Mouse (Mus musculus) embryonic fibroblast, embryonic 13.5 days (primary cell): Measurements from ENCODE around the gene Fubp3. TPM values are rescaled to one million over a fixed set of nuclear protein-coding genes. Genes with fewer than 3 reads are reported as not detected.

ENCODE experiments used
- H3K27ac ChIP-seq: 2 replicates; pipeline ENCODE4 v1.5.1; 2012; ENCODE audit warnings: low read length, control low read depth, inconsistent platforms; ENCODE audit not compliant: insufficient read depth
- H3K4me1 ChIP-seq: 2 replicates; pipeline ENCODE4 v1.6.1; 2011; ENCODE audit warnings: low read length; ENCODE audit not compliant: control insufficient read depth, insufficient read depth
- H3K4me3 ChIP-seq: 2 replicates; pipeline ENCODE4 v1.5.1; 2011; ENCODE audit warnings: mild to moderate bottlenecking, control low read depth, low read length; ENCODE audit not compliant: insufficient read depth
- CTCF ChIP-seq: IDR thresholded peaks from 2 replicates; pipeline ENCODE4 v1.5.1; 2011; ENCODE audit warnings: mild to moderate bottlenecking, control low read depth, low read length, moderate library complexity, borderline replicate concordance; ENCODE audit not compliant: insufficient read depth
- POLR2A ChIP-seq: IDR thresholded peaks from 2 replicates; pipeline ENCODE4 v1.6.1; 2011; ENCODE audit warnings: low read depth, mild to moderate bottlenecking, control low read depth, low read length, moderate library complexity
- polyA plus RNA-seq: library from polyadenylated mRNA; stranded (reverse); fragments of >200 nt; gene quantifications from 2 replicates; pipeline ENCODE4 v1.2.4, GENCODE M21; 2011; ENCODE audit warnings: low read depth; ENCODE audit not compliant: missing spikeins, insufficient read length

Fubp3 gene
- polyA plus RNA-seq, 1 experiment: 83.4 TPM

DNA sequence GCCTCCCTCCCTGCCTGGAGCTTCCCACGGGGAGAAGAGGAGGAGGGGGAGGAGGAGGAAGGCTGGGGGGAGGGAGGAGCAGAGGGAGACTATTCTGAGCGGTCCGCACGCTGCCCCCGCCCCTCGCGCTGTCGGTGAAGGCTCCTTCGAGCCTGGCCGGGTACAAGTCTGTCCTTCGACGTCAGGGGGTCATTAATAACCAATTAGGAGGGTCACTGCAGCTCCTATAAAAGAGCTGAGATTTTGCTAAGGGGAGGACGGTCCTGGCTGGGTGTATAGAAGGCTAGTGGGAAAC, 67.0 kb downstream of the Fubp3 start:
- H3K4me3 ChIP-seq: no peak overlapping the region
- no peak overlapping the region for H3K27ac ChIP-seq
- no peaks in the 10 kb centered on the region for H3K4me1 ChIP-seq
- TF ChIP-seq POLR2A (no peak), CTCF (no peak)

DNA sequence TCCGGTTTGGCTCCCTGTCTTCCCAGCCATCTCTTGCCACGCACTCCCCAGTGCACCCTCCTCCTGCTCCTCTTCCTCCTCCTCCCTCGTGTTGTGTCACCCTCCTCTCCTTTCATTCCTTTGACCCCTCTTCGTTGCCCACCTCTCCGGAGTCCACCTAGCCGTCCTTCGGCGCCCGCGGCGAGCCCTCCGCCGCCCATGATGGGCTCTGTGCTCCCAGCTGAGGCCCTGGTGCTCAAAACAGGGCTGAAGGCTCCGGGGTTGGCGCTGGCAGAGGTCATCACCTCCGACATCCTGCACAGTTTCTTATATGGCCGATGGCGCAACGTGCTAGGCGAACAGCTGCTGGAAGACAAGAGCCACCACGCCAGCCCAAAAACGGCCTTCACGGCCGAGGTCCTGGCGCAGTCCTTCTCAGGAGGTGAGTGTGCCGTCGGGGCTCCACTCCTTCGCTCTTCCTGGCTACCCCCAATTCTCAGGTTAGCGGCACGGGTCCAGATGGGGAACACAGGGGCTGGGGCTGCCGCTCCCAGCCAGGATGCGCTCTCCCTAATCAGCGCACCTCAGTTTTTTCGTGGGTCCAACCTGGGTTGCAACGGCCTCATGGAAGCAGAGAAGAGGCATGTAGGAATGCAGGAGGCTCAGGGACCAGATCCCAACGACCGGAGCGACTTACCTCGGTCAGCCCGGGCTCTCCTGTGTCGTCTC, 67.6 kb downstream of the Fubp3 start, which contains the start of gene Prdm12:
Gene Prdm12, plus strand, starts transcription at position 137 of the 708 bp plus-strand sequence.
- H3K4me3 ChIP-seq: no peak within 1 kb of the TSS
- H3K4me1 ChIP-seq: no peaks in the 10 kb centered on the region
- no peak within 1 kb of the TSS for H3K27ac ChIP-seq
- TF ChIP-seq CTCF: no peak
- no peak for TF ChIP-seq POLR2A

DNA sequence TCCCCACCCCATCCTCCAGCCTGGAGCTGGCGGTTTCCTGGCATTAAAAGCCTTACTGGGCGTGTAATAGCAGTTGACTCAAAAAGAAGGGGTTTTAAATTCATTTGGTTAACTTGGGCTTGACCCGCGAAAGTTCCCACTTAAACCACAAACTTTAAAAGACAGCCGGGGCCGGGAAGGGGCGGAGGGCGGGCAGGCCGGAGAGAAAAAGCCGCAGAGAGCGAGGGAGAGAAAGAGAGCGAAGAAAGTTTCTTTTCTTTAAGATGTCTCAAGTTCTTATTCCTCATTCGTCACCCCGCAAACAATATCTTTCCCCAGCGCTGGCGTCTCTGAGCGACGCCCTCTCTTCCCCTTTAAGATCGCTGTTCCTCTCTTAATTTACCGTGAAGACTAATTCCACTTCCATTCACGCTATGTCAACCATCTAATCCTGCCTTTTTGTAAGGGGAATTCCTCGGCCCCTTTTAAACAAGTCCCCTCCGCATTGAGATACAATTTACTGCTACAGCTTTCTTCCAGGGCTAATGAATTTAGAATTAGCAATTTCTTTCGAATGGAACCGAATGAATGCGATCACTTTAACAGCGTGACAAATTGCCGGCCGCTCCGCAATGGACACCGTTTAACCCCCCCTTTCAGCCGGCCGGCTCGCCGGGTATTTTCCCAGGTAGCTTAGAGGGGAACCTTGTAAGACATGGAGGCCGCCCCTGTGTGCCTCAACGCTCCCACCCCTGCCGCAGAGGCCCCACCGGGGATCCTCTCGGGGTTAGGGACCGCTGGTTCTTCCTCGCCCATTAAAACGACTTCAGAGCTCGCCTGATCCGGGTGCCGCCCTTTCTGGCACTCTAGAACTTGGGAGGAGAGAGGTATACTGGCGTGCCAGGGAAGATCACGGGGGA, 68.4 kb downstream of the Fubp3 start:
- H3K4me1 ChIP-seq: no peaks in the 10 kb centered on the region
- no peak overlapping the region for H3K4me3 ChIP-seq
- no peak overlapping the region for H3K27ac ChIP-seq
- no peak for TF ChIP-seq POLR2A
- TF ChIP-seq CTCF: no peak

- Histone ChIP-seq H3K4me3 (no peak overlapping the region), H3K27ac (no peak overlapping the region), H3K4me1 (no peaks in the 10 kb centered on the region)
- TF ChIP-seq CTCF (no peak), POLR2A (no peak)
Measured at GRCm38 (mm10) chr2:31641508-31641830, 69.0 kb downstream of the Fubp3 start.

GRCm38 (mm10) chr2:31641929-31642328, 69.5 kb downstream of the Fubp3 start:
- TF ChIP-seq CTCF (no peak), POLR2A (no peak)
- Histone ChIP-seq H3K4me3 (no peak overlapping the region), H3K4me1 (no peaks in the 10 kb centered on the region), H3K27ac (no peak overlapping the region)

GRCm38 (mm10) chr2:31653971-31654853, 81.8 kb downstream of the Fubp3 start:
- Histone ChIP-seq H3K4me3 (peak overlapping the region; percentile 38), H3K27ac (no peak overlapping the region), H3K4me1 (no peaks in the 10 kb centered on the region)
- no peak for TF ChIP-seq CTCF
- TF ChIP-seq POLR2A: no peak

- H3K4me1 ChIP-seq: no peaks in the 10 kb centered on the region
- H3K4me3 ChIP-seq: no peak overlapping the region
- H3K27ac ChIP-seq: no peak overlapping the region
- TF ChIP-seq CTCF (peak; percentile 62), POLR2A (no peak)
Measured at GRCm38 (mm10) chr2:31654854-31655559, 82.6 kb downstream of the Fubp3 start.

- H3K4me1 ChIP-seq: no peaks in the 10 kb centered on the region
- no peak overlapping the region for H3K4me3 ChIP-seq
- H3K27ac ChIP-seq: no peak overlapping the region
- TF ChIP-seq CTCF (no peak), POLR2A (no peak)
Measured at GRCm38 (mm10) chr2:31656374-31656773, 83.9 kb downstream of the Fubp3 start.

DNA sequence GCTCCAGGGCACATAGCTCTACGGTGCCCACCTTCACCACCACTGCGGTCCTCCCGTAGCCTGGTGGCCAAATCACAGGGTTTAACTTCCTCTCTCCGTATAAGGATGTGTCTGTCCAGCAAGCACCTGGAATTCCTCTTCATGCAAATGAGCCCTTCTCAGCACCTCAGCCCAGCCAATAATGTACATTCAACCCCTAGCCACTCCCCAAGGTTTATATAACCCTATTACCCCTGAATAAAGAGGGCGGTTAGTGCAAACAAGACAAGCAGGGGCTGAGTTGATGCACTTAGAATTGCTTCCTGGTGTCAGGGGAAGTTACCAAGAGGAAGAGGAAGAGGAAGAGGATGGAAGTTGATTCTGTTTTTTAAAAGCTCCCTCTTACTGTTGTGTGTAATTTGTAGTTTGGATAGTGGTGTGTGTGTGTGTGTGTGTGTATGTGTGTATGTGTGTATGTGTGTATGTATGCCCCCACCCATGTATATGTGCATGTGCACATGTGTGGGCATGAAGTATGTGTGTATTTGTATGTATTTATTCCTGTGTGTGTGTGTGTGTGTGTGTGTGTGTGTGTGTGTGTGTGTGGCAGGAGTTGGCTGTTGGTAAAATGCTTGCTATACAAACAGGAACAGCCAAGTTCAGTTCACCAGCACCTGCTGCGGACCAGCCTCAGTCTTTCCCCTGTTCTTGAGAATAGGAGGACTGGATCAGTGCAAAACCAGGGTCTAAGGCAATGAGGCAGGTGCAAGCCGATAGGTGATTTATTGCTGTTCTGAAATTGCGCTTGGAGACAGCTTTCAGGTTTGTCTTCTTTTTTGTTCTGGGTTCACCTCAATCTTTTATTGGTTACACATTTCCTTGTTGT, 90.7 kb downstream of the Fubp3 start:
- no peak for TF ChIP-seq CTCF
- TF ChIP-seq POLR2A: no peak
- Histone ChIP-seq H3K4me1 (no peaks in the 10 kb centered on the region), H3K4me3 (no peak overlapping the region), H3K27ac (no peak overlapping the region)
